Mouse (Mus musculus): ENCODE data around the gene Pik3r1. TPM values are rescaled to one million over a fixed set of nuclear protein-coding genes. Genes with fewer than 3 reads are reported as not detected.
A peak's percentile ranks its signal among the peaks of the same experiment; 100 is the strongest.

Gene Pik3r1
- polyA plus RNA-seq, 1 experiment: 25.9 TPM

DNA sequence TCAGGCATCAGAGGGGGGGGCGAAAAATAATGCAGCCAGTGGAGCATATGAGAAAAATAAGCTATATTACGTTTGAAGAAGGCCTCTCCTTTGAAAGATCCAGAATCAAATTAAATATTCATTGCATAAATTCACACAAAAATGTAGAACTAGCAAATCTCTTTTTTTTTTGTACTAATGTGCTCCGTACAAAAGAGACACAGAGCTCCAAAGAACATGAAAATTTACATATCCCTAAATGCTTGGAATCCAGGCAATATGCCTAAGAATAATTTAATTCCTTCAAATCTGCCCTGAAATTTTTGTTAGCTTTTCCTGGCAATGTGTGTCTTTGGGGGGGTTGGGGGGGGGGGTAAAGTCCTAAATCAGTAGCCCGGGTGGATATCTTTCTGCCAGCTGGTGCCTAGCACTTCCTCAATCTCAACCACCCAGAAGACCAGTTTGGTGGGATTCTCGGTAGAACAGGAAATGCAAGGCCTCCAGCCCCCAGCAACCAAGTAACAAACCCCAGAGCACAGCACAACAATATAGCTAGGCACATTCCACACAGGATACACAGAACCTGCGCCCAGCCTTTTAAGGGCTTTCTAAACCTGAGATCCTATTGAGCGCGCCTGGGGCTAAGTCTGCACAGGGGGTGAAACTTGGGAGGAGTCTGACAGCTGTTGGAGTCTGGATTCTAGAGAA is 7.9 kb downstream of the Pik3r1 start:
- peaks cover 50% of the 10 kb centered on the region for H3K4me1 ChIP-seq (ENCODE audit: control insufficient read depth, insufficient read depth, low read length)
- no peak overlapping the region for H3K4me3 ChIP-seq (replicated peaks; ENCODE audit: extremely low read depth, low read depth, low read length)
- TF ChIP-seq POLR2A (IDR thresholded peaks at IDR 0.05; ENCODE audit: borderline replicate concordance, extremely low read depth, low read depth, low read length) (no peak), CTCF (IDR thresholded peaks at IDR 0.05; ENCODE audit: insufficient read depth, low read length) (no peak)
- DNase-seq: no peak
- 21% methylated on average over 8 of the region's 8 CpGs for WGBS

DNA sequence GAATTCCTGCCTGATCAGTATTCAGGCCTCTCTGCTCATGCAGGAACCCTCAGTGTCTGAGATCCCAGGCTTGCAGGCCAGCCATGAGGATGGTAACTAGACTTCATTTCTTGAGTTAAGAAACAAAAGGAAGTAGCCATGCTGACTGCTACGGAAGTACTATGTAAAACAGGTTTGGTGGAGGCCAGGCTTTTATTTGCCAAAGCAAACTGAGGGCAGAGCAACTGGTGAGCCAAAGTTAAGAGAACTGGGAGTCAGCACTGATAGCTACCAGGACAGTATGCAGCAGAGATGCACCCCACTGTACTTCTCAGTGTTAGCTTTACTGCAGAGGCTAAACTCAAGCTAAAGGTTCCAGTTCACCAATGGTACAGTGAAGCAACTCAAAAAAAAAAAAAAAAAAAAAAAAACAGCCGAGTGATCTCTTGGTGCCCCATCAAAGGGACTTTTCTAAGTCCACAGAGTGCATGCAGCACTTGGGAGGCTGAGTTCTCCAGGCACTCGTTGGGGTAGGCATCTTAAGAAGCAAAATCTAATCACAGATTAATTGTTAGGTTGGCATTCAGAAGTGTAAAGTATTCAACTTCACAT is 8.6 kb downstream of the Pik3r1 start:
- H3K4me1 ChIP-seq (ENCODE audit: control insufficient read depth, insufficient read depth, low read length): peaks cover 46% of the 10 kb centered on the region
- TF ChIP-seq CTCF (IDR thresholded peaks at IDR 0.05; ENCODE audit: insufficient read depth, low read length) (no peak), POLR2A (IDR thresholded peaks at IDR 0.05; ENCODE audit: borderline replicate concordance, extremely low read depth, low read depth, low read length) (no peak)
- H3K4me3 ChIP-seq (replicated peaks; ENCODE audit: extremely low read depth, low read depth, low read length): no peak overlapping the region
- no peak for DNase-seq
- WGBS: 3% methylated on average over 3 of the region's 3 CpGs

DNA sequence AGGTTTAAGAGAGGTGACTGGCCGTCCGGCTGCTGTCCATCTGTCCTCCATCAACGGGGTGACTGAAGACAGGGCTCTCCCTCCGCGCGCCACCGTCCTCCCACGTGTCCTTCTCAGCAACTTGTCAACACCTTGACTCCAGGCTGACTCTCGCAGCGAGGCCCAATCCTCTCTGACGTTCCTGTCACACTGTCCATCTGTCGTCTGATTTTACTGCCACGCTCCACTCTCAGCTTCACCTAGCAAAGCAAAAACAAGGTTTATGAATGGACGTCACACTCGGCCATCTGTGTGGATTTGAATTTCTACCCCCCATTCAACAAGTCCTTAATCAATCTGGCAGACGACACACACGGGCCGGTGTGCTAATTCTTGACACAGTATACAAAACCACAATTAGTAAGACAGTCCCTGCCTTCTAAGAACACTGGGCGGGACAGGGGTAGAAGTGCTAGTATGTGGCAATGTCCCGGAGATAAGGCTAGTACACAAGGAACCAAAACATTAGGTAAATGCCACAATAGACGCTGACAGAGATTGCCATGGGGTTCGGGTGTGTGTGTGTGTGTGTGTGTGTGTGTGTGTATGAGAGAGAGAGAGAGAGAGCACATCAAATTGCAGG is 10.1 kb downstream of the Pik3r1 start:
- Histone ChIP-seq H3K4me1 (ENCODE audit: control insufficient read depth, insufficient read depth, low read length) (peaks cover 46% of the 10 kb centered on the region), H3K4me3 (replicated peaks; ENCODE audit: extremely low read depth, low read depth, low read length) (no peak overlapping the region)
- 55% methylated on average over 22 of the region's 22 CpGs for WGBS
- no peak for TF ChIP-seq CTCF (IDR thresholded peaks at IDR 0.05; ENCODE audit: insufficient read depth, low read length)
- no peak for TF ChIP-seq POLR2A (IDR thresholded peaks at IDR 0.05; ENCODE audit: borderline replicate concordance, extremely low read depth, low read depth, low read length)
- no peak for DNase-seq

DNA sequence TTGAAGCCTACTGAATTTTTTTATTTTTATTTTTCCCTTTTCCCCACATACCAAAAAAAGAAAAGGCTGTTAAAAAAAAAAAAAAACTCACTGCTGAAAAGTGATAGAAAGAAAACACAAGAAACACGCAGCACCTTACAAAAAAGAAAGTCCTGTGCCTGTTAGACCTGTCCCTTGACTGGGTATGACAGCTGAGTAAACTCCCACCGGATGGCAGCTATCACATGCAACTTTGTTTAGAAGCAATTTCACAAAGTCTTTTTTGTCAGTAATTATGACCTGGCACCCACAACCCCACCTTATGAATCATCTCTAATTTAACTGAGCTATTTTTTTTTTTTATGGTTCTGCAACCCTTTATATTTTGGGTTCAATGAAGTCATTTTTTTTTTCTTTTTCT is 12.8 kb downstream of the Pik3r1 start:
- H3K4me3 ChIP-seq (replicated peaks; ENCODE audit: extremely low read depth, low read depth, low read length): no peak overlapping the region
- DNase-seq: no peak
- H3K4me1 ChIP-seq (ENCODE audit: control insufficient read depth, insufficient read depth, low read length): peaks cover 42% of the 10 kb centered on the region
- WGBS: 41% methylated on average over 2 of the region's 2 CpGs
- no peak for TF ChIP-seq CTCF (IDR thresholded peaks at IDR 0.05; ENCODE audit: insufficient read depth, low read length)
- TF ChIP-seq POLR2A (IDR thresholded peaks at IDR 0.05; ENCODE audit: borderline replicate concordance, extremely low read depth, low read depth, low read length): no peak

DNA sequence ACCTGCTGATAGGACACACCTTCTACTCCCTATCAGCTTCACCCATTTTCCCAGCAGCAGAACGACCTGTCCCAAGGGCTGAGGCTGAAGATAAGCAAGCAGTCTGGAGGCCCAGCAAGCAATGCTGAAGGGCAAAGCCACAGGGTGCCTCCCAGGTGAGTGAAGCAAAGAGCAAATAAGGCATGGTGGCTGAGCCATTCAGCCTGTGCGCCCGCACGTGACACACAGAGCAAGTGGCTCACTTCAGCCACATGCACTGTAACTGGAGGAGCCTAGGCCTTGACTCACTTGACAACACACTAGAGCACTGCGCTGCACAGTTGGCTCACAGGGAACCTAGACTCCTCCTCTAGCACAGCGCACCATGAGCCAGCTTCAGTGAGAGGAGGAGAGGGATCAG is 14.4 kb downstream of the Pik3r1 start:
- no peak for TF ChIP-seq CTCF (IDR thresholded peaks at IDR 0.05; ENCODE audit: insufficient read depth, low read length)
- peak; percentile 24; the same call in 1 of the 2 replicates for TF ChIP-seq POLR2A (IDR thresholded peaks at IDR 0.05; ENCODE audit: borderline replicate concordance, extremely low read depth, low read depth, low read length)
- WGBS: 61% methylated on average over 6 of the region's 6 CpGs
- peaks cover 33% of the 10 kb centered on the region for H3K4me1 ChIP-seq (ENCODE audit: control insufficient read depth, insufficient read depth, low read length)
- peak; percentile 71 for DNase-seq
- no peak overlapping the region for H3K4me3 ChIP-seq (replicated peaks; ENCODE audit: extremely low read depth, low read depth, low read length)

DNA sequence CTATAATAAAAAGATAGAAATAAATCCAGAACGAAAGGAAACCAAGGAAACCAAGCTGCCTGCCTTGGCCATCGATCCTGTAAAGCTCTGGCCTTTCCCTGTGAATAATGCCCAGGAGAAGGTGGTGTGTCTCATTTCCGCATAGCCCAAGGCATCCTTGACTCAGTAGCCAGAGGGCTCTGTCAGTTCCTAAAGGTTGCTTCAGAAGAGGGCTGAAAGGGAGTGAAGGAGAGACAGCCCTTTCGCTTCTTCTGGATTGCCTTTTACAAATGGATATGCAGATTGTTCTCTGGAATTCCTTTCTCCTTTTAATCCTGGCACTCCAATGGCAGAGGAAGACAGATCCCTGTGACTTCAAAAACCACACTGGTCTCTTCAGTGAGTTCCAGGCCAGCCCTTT is 16.2 kb downstream of the Pik3r1 start:
- 64% methylated on average over 4 of the region's 4 CpGs for WGBS
- no peak overlapping the region for H3K4me3 ChIP-seq (replicated peaks; ENCODE audit: extremely low read depth, low read depth, low read length)
- TF ChIP-seq POLR2A (IDR thresholded peaks at IDR 0.05; ENCODE audit: borderline replicate concordance, extremely low read depth, low read depth, low read length) (no peak), CTCF (IDR thresholded peaks at IDR 0.05; ENCODE audit: insufficient read depth, low read length) (no peak)
- H3K4me1 ChIP-seq (ENCODE audit: control insufficient read depth, insufficient read depth, low read length): peaks cover 21% of the 10 kb centered on the region
- DNase-seq: no peak

DNA sequence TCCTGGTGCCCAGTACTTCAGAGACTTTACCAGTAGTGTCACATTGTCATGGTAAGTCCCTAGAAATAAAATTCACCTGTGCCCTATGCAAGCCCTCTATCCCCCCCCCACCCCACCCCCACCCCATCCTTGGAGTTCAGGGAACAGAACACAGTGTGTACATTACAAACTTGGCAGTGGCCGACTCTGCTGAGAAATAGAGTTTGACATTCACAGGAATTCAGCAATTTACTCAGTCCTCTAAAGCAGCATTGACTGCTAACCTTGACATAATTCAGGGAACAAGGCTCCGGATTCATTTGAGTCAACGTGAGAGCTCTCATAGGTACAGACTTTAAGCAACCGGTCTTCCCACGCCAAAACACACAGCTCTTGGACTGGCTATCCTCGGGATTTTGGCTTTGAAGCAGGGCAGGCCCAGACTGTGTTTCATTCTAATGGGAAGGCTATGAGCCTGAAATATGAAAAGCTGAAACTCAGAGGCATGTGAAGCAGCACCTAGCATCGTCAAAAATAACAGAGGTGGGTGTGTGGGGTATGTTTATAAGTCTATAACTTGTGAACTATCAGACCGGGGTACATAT is 21.9 kb downstream of the Pik3r1 start:
- WGBS: 44% methylated on average over 8 of the region's 8 CpGs
- DNase-seq: no peak
- Histone ChIP-seq H3K4me1 (ENCODE audit: control insufficient read depth, insufficient read depth, low read length) (peaks cover 22% of the 10 kb centered on the region), H3K4me3 (replicated peaks; ENCODE audit: extremely low read depth, low read depth, low read length) (no peak overlapping the region)
- TF ChIP-seq CTCF (IDR thresholded peaks at IDR 0.05; ENCODE audit: insufficient read depth, low read length) (no peak), POLR2A (IDR thresholded peaks at IDR 0.05; ENCODE audit: borderline replicate concordance, extremely low read depth, low read depth, low read length) (no peak)

DNA sequence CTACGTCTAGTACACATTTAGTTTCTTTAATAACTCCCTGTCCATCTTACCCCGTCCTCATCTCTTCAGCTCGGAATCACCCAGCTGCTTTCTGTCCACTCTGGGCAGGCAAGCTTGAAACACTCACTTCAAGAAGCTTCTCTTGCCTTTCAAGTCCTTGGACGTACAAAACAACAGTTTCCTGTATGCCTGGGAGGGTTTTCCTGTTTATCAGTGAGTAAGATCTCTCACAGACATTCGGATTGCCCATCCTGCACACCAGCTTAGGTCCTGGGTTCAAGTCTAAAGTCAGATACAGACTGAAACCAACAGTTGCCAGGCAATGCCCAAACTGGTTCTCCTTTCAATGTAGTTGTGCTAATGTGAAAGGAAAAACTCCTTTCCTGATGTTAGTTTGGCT is 23.1 kb downstream of the Pik3r1 start:
- DNase-seq: no peak
- WGBS: 24% methylated on average over 5 of the region's 5 CpGs
- no peak for TF ChIP-seq POLR2A (IDR thresholded peaks at IDR 0.05; ENCODE audit: borderline replicate concordance, extremely low read depth, low read depth, low read length)
- TF ChIP-seq CTCF (IDR thresholded peaks at IDR 0.05; ENCODE audit: insufficient read depth, low read length): no peak
- H3K4me3 ChIP-seq (replicated peaks; ENCODE audit: extremely low read depth, low read depth, low read length): no peak overlapping the region
- H3K4me1 ChIP-seq (ENCODE audit: control insufficient read depth, insufficient read depth, low read length): peaks cover 30% of the 10 kb centered on the region

DNA sequence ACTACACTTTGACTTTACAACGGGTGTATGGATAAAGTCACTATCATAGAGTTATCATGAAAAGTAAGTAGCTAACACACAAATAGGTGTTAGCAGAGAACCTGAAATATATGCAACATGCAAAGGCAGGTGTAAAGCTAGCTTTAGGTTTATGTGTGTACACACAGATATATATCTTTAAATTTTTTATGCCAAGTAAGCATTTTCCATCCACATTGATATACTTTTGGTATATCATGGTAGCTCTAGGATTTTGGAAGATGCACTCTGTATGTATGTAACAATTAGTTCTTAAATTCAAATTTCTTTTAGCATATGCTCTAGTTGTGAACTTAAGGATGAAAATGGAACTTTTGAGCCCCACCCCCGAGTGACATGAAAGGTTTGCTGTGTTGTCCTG is 24.0 kb downstream of the Pik3r1 start:
- 53% methylated on average over 2 of the region's 2 CpGs for WGBS
- peaks cover 36% of the 10 kb centered on the region for H3K4me1 ChIP-seq (ENCODE audit: control insufficient read depth, insufficient read depth, low read length)

More for the DNA sequence above, 24.0 kb downstream of the Pik3r1 start:
- TF ChIP-seq POLR2A (IDR thresholded peaks at IDR 0.05; ENCODE audit: borderline replicate concordance, extremely low read depth, low read depth, low read length) (no peak), CTCF (IDR thresholded peaks at IDR 0.05; ENCODE audit: insufficient read depth, low read length) (no peak)
- DNase-seq: no peak
- no peak overlapping the region for H3K4me3 ChIP-seq (replicated peaks; ENCODE audit: extremely low read depth, low read depth, low read length)
